Mouse (Mus musculus) C2C12 (cell line): Measurements from ENCODE around the gene Gap43. TPM values are rescaled to one million over a fixed set of nuclear protein-coding genes. Genes with fewer than 3 reads are reported as not detected.

Source experiments
- H3K27me3 ChIP-seq: one replicate; pipeline ENCODE4 v1.6.1; 2011; ENCODE audit not compliant: control insufficient read depth, insufficient read depth, insufficient read length
- H3K36me3 ChIP-seq: one replicate; pipeline ENCODE4 v1.6.1; 2011; ENCODE audit not compliant: control insufficient read depth, insufficient read depth
- H3K4me3 ChIP-seq: one replicate; pipeline ENCODE4 v1.5.1; 2011; ENCODE audit warnings: mild to moderate bottlenecking, control low read depth; ENCODE audit not compliant: poor library complexity, insufficient read depth, severe bottlenecking
- H3K79me2 ChIP-seq: one replicate; pipeline ENCODE4 v1.6.1; 2011; ENCODE audit not compliant: control insufficient read depth, insufficient read depth
- H3K79me3 ChIP-seq: one replicate; pipeline ENCODE4 v1.6.1; 2011; ENCODE audit warnings: low read depth, control low read depth
- H3ac ChIP-seq: one replicate; pipeline ENCODE3; 2011; ENCODE audit warnings: low read depth; ENCODE audit not compliant: control insufficient read depth, insufficient read length
- CEBPB ChIP-seq: IDR thresholded peaks from one replicate; pipeline ENCODE4 v1.6.1; 2011; ENCODE audit warnings: low read depth, mild to moderate bottlenecking, control low read depth, moderate library complexity
- CTCF ChIP-seq: IDR thresholded peaks from one replicate; pipeline ENCODE4 v1.5.1; 2011; ENCODE audit not compliant: control insufficient read depth, insufficient read depth, insufficient read length
- FOSL1 ChIP-seq: IDR thresholded peaks from one replicate; pipeline ENCODE4 v1.8.0; 2011; ENCODE audit warnings: mild to moderate bottlenecking, low read length; ENCODE audit not compliant: poor library complexity, insufficient read depth, severe bottlenecking
- MAX ChIP-seq: IDR thresholded peaks from one replicate; pipeline ENCODE4 v1.6.1; 2011; ENCODE audit warnings: mild to moderate bottlenecking, control low read depth
- MYOD1 ChIP-seq: IDR thresholded peaks from one replicate; pipeline ENCODE4 v1.6.1; 2011; ENCODE audit warnings: low read depth; ENCODE audit not compliant: control insufficient read depth, insufficient read length
- MYOG ChIP-seq: IDR thresholded peaks from one replicate; pipeline ENCODE4 v1.6.1; 2011; ENCODE audit not compliant: control insufficient read depth, insufficient read length; ENCODE audit errors: extremely low read depth
- USF1 ChIP-seq: IDR thresholded peaks from one replicate; pipeline ENCODE4 v1.6.1; 2011; ENCODE audit warnings: low read depth, mild to moderate bottlenecking, control low read depth, moderate library complexity
- polyA plus RNA-seq: library from polyadenylated mRNA; unstranded; fragments of >200 nt; fragmentation: generic; extraction: Trizol; gene quantifications from one replicate; pipeline ENCODE4 v1.2.1, GENCODE M21; 2012; ENCODE audit warnings: missing spikeins

Gene Gap43
- polyA plus RNA-seq, 1 experiment = 0.63 TPM

GRCm38 (mm10) chr16:42337663-42338062 is 2.8 kb downstream of the Gap43 start:
- H3K4me3 ChIP-seq = no peak overlapping the region
- no peak for TF ChIP-seq MYOG
- no peak for TF ChIP-seq FOSL1
- no peaks in the 10 kb centered on the region for H3K36me3 ChIP-seq
- H3K27me3 ChIP-seq = no peaks in the 10 kb centered on the region
- no peak overlapping the region for H3ac ChIP-seq
- H3K79me3 ChIP-seq = no peaks in the 10 kb centered on the region
- no peaks in the 10 kb centered on the region for H3K79me2 ChIP-seq

GRCm38 (mm10) chr16:42336610-42337009 is 3.8 kb downstream of the Gap43 start:
- no peak overlapping the region for H3K4me3 ChIP-seq
- H3K79me3 ChIP-seq = no peaks in the 10 kb centered on the region
- no peak overlapping the region for H3ac ChIP-seq
- H3K36me3 ChIP-seq = no peaks in the 10 kb centered on the region
- H3K79me2 ChIP-seq = no peaks in the 10 kb centered on the region
- TF ChIP-seq USF1 = no peak
- no peak for TF ChIP-seq CEBPB
- no peak for TF ChIP-seq MYOG
- no peak for TF ChIP-seq FOSL1
- no peak for TF ChIP-seq MAX
- no peak for TF ChIP-seq CTCF
- no peak for TF ChIP-seq MYOD1
- H3K27me3 ChIP-seq = no peaks in the 10 kb centered on the region

GRCm38 (mm10) chr16:42332321-42332720 is 8.1 kb downstream of the Gap43 start:
- H3K4me3 ChIP-seq = no peak overlapping the region
- H3K79me2 ChIP-seq = no peaks in the 10 kb centered on the region
- no peaks in the 10 kb centered on the region for H3K36me3 ChIP-seq
- no peaks in the 10 kb centered on the region for H3K79me3 ChIP-seq
- H3K27me3 ChIP-seq = no peaks in the 10 kb centered on the region
- no peak overlapping the region for H3ac ChIP-seq
- TF ChIP-seq MYOG (no peak), CEBPB (no peak), CTCF (no peak), USF1 (no peak), MYOD1 (no peak)

- no peak for TF ChIP-seq FOSL1
- TF ChIP-seq MYOG = no peak
- no peak for TF ChIP-seq USF1
- no peak for TF ChIP-seq MAX
- TF ChIP-seq MYOD1 = no peak
- TF ChIP-seq CTCF = no peak
- TF ChIP-seq CEBPB = no peak
- Histone ChIP-seq H3K27me3 (no peaks in the 10 kb centered on the region), H3K79me2 (no peaks in the 10 kb centered on the region), H3ac (no peak overlapping the region), H3K4me3 (no peak overlapping the region), H3K79me3 (no peaks in the 10 kb centered on the region), H3K36me3 (no peaks in the 10 kb centered on the region)
Measured at GRCm38 (mm10) chr16:42326191-42326590, 14.3 kb downstream of the Gap43 start.

GRCm38 (mm10) chr16:42325536-42325935 is 14.9 kb downstream of the Gap43 start:
- H3K27me3 ChIP-seq = no peaks in the 10 kb centered on the region
- no peaks in the 10 kb centered on the region for H3K79me2 ChIP-seq
- no peak overlapping the region for H3ac ChIP-seq
- no peaks in the 10 kb centered on the region for H3K36me3 ChIP-seq
- no peak overlapping the region for H3K4me3 ChIP-seq
- H3K79me3 ChIP-seq = no peaks in the 10 kb centered on the region
- no peak for TF ChIP-seq MYOD1
- no peak for TF ChIP-seq MYOG
- TF ChIP-seq USF1 = no peak
- no peak for TF ChIP-seq MAX
- TF ChIP-seq CEBPB = no peak
- TF ChIP-seq CTCF = no peak
- TF ChIP-seq FOSL1 = no peak

GRCm38 (mm10) chr16:42319831-42320230 is 20.6 kb downstream of the Gap43 start:
- Histone ChIP-seq H3K4me3 (no peak overlapping the region), H3ac (no peak overlapping the region), H3K36me3 (no peaks in the 10 kb centered on the region), H3K27me3 (no peaks in the 10 kb centered on the region), H3K79me2 (no peaks in the 10 kb centered on the region), H3K79me3 (no peaks in the 10 kb centered on the region)
- TF ChIP-seq MYOD1 (no peak), USF1 (no peak), MYOG (no peak), CTCF (no peak), FOSL1 (no peak), MAX (no peak), CEBPB (no peak)
